Mouse (Mus musculus): ENCODE results near the gene Glis3. TPM values are rescaled to one million over a fixed set of nuclear protein-coding genes. Genes with fewer than 3 reads are reported as not detected.

Glis3 gene
- total RNA-seq, 2 experiments from 2014 or later: 4.6 to 5.0 TPM

- intact Hi-C loops (cut with DNase I): no loop called here
Measured at GRCm38 (mm10) chr19:28517464-28518080, 162.3 kb downstream of the Glis3 start.

GRCm38 (mm10) chr19:28516487-28516886 is 163.4 kb downstream of the Glis3 start:
- intact Hi-C loops (cut with DNase I): no loop called here
- DNase-seq (ENCODE audit: low spot score in 2 of 2): no peak

More at GRCm38 (mm10) chr19:28517464-28518080, 162.3 kb downstream of the Glis3 start:
- no peak for DNase-seq (ENCODE audit: low spot score in 2 of 2)

- no peak for DNase-seq (ENCODE audit: low spot score in 2 of 2)
- intact Hi-C loops (cut with DNase I): no loop called here
Measured at GRCm38 (mm10) chr19:28512475-28512874, 167.4 kb downstream of the Glis3 start.

GRCm38 (mm10) chr19:28511910-28512309 is 168.0 kb downstream of the Glis3 start:
- intact Hi-C loops (cut with DNase I): no loop called here
- no peak for DNase-seq (ENCODE audit: low spot score in 2 of 2)

GRCm38 (mm10) chr19:28505376-28505775 is 174.5 kb downstream of the Glis3 start:
- intact Hi-C loops (cut with DNase I): no loop called here
- no peak for DNase-seq (ENCODE audit: low spot score in 2 of 2)

- DNase-seq (ENCODE audit: low spot score in 2 of 2): peak; percentile 63 to 72
- intact Hi-C loops (cut with DNase I): no loop called here
Measured at GRCm38 (mm10) chr19:28503011-28503410, 176.9 kb downstream of the Glis3 start.

- intact Hi-C loops (cut with DNase I): no loop called here
- DNase-seq (ENCODE audit: low spot score in 2 of 2): no peak
Measured at GRCm38 (mm10) chr19:28500975-28501374, 178.9 kb downstream of the Glis3 start.

GRCm38 (mm10) chr19:28500505-28500904 is 179.4 kb downstream of the Glis3 start:
- DNase-seq (ENCODE audit: low spot score in 2 of 2): no peak
- intact Hi-C loops (cut with DNase I): no loop called here

GRCm38 (mm10) chr19:28499786-28500185 is 180.1 kb downstream of the Glis3 start:
- intact Hi-C loops (cut with DNase I): no loop called here
- DNase-seq (ENCODE audit: low spot score in 2 of 2): no peak

GRCm38 (mm10) chr19:28495926-28496325 is 184.0 kb downstream of the Glis3 start:
- intact Hi-C loops (cut with DNase I): no loop called here

GRCm38 (mm10) chr19:28493605-28494260 is 186.1 kb downstream of the Glis3 start:
- no peak for DNase-seq (ENCODE audit: low spot score in 2 of 2)
- intact Hi-C loops (cut with DNase I): no loop called here

More at GRCm38 (mm10) chr19:28495926-28496325, 184.0 kb downstream of the Glis3 start:
- DNase-seq (ENCODE audit: low spot score in 2 of 2): no peak

GRCm38 (mm10) chr19:28478055-28478454 is 201.8 kb downstream of the Glis3 start:
- intact Hi-C loops (cut with DNase I): no loop called here

GRCm38 (mm10) chr19:28477326-28477863 is 202.5 kb downstream of the Glis3 start:
- intact Hi-C loops (cut with DNase I): no loop called here
- no peak for DNase-seq (ENCODE audit: low spot score in 2 of 2)

More at GRCm38 (mm10) chr19:28478055-28478454, 201.8 kb downstream of the Glis3 start:
- no peak for DNase-seq (ENCODE audit: low spot score in 2 of 2)

GRCm38 (mm10) chr19:28473621-28474020 is 206.3 kb downstream of the Glis3 start:
- intact Hi-C loops (cut with DNase I): no loop called here
- DNase-seq (ENCODE audit: low spot score in 2 of 2): no peak

GRCm38 (mm10) chr19:28471144-28471543 is 208.7 kb downstream of the Glis3 start:
- intact Hi-C loops (cut with DNase I): no loop called here
- DNase-seq (ENCODE audit: low spot score in 2 of 2): no peak

GRCm38 (mm10) chr19:28465779-28466178 is 214.1 kb downstream of the Glis3 start:
- intact Hi-C loops (cut with DNase I): no loop called here
- DNase-seq (ENCODE audit: low spot score in 2 of 2): no peak

GRCm38 (mm10) chr19:28454331-28454730 is 225.5 kb downstream of the Glis3 start:
- no peak for DNase-seq (ENCODE audit: low spot score in 2 of 2)
- intact Hi-C loops (cut with DNase I): no loop called here

- intact Hi-C loops (cut with DNase I): no loop called here
- peak; percentile 55 to 78 for DNase-seq (ENCODE audit: low spot score in 2 of 2)
Measured at GRCm38 (mm10) chr19:28452951-28453520, 226.8 kb downstream of the Glis3 start.

GRCm38 (mm10) chr19:28448811-28449210 is 231.1 kb downstream of the Glis3 start:
- no peak for DNase-seq (ENCODE audit: low spot score in 2 of 2)
- intact Hi-C loops (cut with DNase I): no loop called here

GRCm38 (mm10) chr19:28442161-28442560 is 237.7 kb downstream of the Glis3 start:
- intact Hi-C loops (cut with DNase I): no loop called here

More at GRCm38 (mm10) chr19:28442161-28442560, 237.7 kb downstream of the Glis3 start:
- no peak for DNase-seq (ENCODE audit: low spot score in 2 of 2)

All from left cerebral cortex, postnatal 14 days (tissue).